Mouse (Mus musculus) layer of hippocampus, adult 18-20 months (tissue): ENCODE data around the gene Tmem38b. TPM values are rescaled to one million over a fixed set of nuclear protein-coding genes. Genes with fewer than 3 reads are reported as not detected.
A peak's percentile ranks its signal among the peaks of the same experiment; 100 is the strongest.

Experiments used
- DNase-seq, 2 experiments: peaks; one replicate each; pipeline ENCODE4 v3.0.0; 2022; ENCODE audit warnings: low spot score in 2 of 2
- total RNA-seq, 2 experiments: library from RNA; stranded (reverse); gene quantifications; 2 replicates each; pipeline ENCODE4 v1.2.3; 2021

Tmem38b gene
- total RNA-seq, 2 experiments from 2014 or later = 16.9 to 19.1 TPM

DNA sequence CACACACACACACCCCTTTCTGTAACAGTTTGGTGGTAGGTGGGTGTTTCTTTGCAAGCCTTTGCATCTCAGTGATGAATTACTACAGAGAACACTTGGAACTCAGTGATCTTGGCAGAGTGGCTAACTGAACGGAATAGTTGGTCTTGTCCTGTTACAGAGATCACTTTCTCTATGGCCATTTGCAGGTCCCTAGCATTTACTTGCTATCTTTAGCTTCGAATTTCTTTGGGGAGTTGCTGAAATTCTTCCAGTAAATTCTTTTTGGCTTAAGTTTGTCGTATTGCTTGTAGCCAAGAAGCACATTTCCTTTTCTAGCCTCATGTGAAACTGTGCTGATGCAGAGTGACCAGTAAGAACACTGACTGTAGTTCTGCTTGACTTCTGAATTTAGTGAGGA, 3.1 kb downstream of the Tmem38b start:
- DNase-seq = no peak

DNA sequence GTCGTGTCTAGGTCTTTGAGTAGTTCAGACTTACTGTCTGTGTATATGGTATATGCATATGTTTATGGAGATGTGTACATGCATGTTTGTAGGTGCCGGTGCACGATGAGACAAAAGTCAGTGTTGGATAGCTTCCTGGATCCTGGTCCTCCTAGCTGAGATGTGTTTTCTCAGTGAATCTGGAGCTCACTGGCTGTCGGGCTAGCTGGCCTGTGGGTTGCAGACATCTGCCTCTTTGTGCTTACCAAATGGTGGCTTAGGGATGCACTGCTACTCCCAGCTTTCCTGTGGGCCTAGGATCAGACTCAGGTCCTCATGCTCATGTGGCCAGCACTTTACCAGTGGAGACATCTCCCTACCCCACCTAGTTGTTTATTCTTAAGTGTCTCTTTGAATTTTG, 4.2 kb downstream of the Tmem38b start:
- DNase-seq = peak; percentile 30 to 51

DNA sequence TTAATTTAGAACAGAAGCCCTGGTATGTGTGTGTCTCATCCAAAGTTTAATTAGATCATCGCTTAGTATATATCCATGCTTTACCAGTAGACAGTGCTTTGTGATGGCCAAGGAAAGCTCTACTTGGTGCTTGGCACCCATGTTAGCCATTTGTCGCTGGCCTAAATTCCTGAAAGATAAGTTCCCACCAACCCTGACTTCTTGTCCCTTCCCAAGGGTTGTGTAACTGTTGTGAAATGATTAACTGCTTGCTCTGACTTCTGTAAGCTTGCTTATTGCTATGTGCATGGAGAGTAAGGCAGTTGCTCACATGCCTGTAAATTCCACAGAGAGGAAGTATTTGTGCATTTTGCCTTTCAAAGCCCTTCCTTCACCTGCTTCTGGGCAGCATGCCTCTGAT, 4.7 kb downstream of the Tmem38b start:
- DNase-seq = no peak

DNA sequence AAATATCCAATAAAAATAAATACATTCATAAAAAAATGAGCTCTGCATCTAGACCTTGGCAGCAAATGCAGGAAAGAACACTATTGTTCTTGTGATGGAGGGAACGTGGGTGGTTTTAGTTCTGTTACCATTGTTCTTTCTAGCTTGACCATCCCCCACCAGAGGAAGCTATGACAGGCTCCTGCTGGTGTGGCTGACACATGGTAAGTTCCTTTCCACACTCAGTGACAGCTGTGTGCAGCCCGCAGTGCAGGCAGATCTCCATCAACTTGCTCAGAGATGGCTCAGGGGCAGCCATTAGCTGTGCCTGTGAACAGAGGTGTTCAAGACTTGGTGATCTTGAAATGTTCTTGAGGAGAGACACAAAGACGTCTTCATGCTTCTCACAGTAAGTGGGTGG, 6.5 kb downstream of the Tmem38b start:
- DNase-seq = peak; percentile 46 to 80

DNA sequence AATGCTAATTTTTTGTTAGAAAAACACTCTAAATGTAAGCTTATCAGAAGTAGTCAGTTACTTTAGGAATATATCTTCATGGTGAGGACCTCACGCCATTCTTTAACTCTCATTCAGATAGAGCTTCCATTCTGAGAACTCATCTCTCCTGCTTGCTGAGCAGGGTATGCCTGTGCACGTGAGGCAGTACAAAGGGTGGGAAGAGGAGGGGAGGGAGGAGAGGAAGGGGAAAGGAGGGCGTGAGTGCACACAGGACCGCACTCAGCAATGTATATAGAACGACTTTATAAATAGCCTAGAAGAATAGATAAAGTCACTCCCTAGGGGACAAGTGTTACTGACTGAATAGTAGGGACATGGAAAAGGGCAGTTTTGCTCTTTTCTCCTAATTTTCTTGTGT, 11.1 kb downstream of the Tmem38b start:
- DNase-seq = no peak

DNA sequence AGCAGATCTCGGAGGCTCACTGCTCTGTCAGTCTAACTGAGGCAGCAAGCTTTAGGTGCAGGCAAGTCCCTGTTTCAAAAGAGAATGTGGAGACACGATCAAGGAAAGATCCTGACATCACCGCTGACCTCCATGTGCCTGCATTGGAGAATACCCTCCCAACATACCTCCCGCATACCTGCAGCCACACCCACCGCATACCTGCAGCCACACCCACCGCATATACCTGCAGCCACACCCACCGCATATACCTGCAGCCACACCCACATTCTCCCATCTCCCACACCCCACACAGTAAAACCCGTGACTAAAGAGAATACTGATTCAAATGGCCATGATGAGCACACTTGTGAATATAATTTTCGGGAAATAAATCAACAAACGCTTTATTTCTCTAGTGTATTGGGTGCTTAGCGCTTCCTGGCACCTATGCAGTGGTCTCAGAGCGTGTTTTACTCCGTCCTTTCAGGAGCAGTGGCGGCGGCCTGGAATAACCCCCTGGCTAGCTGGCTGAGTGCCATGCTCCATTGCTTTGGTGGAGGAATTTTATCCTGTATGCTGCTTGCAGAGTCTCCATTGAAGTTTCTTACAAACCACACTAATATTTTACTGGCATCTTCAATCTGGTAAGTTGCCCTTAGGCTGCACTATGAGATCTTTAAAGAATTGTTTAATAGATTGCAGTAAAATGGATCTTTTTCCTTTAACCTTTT, 14.5 kb downstream of the Tmem38b start:
- DNase-seq = no peak

DNA sequence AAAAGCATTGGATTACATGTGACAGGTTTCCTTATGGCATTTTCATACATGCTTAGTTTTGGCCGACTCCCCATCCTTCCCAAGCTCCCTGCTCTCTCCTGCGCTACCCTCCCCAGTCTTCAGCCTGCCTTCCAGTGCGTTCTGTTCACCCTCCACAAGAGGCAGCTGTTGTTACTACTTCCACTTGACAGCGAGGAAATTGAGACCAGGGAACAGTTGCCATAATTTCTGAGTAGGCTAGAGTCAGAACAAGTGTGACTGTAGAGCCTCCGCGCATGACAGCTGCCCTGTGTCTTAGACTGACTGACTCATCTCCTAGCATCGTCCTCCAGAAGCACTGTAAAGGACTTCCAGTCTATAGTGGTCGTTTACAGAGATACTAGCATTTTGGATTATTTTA, 17.7 kb downstream of the Tmem38b start:
- peak; percentile 32 to 68 for DNase-seq

DNA sequence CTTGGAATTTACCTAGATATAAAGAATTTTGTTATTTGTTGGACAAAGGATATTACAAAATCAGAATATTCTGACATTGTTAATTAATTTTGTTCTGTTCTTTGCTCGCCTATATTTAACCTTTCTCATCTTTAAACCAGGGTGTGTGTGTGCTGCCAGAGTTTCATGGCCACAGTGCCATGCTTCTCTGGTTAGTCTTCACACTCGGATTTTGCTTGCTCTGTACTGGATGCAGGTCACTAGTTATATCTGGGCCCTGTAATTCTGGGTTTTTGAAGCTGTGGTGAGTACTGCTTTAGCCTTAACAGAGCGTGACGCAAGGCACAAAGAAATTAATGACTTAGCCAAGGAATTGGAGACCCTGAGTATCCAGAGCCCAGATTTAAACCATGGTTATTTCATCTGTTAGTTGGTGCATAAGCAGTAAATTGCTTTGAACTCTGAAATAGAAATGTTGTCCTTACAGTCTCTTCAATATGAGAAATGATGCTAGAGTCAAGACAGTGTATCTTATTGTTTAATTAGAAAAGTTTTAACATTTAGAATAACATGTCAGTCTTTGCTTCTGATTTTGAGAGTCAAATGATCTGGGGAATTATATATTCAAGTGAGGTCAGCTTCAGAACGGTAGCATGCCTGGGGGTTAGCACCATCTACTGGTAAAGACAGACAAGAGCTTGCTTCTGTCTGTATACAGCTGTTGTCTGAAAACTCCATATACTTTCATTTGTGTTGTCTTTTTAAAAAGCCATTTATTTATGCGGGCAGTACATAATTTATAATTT, 19.2 kb downstream of the Tmem38b start:
- peak in 1 of 2 experiments; percentile 68 for DNase-seq

DNA sequence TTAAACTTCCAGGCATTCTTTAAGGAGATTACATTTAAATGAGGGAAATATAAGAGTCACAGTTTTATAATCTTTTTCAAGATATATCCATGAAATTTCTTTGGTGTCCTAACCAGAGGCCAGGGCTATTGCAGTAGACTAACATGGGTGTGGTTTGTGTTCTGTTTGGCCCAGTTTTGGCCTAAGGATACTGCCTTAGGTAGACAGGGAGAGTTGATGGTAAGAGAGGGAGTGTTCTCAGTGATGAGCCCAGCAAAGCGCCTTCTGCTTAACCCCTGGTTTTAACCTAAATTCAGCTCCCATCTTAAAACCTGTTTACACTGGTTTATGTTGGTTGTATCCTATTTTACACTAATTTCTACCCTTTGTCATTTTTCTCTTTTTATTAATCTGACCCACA, 19.8 kb downstream of the Tmem38b start:
- DNase-seq = no peak

DNA sequence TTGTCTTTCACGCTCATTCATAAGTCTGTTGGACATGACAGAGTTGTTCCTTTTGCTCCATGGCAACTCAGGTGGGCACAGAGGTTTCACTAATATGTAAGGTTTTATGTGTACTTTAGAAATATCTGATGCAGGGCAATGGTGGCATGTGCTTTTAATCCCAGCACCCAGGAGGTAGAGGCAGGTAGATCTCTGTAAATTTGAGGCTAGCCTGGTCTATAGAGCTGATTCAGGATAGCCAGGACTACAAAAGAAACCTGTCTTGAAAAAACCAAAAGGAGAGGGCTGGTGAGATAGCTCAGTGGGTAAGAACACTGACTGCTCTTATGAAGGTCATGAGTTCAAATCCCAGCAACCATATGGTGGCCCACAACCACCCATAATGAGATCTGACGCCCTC, 20.5 kb downstream of the Tmem38b start:
- DNase-seq = no peak

DNA sequence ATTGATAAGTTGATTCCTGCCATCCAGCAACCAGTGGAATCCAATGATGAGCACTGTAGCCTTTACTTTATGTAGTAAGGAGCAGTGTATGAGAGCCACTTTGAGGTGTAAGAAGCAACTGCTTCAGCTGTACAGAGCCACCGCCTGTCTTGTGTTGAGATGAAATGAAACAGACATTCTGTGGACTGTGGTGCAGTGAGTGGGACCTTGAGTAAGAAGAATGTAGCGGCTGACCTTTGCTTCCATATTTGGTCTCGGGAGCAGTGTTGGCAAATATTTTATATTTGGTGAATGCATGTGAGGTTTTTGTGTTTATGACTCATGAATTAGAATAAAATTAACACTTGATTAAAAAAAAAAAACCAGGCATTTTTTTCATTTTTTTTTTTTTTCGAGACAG, 21.7 kb downstream of the Tmem38b start:
- no peak for DNase-seq

DNA sequence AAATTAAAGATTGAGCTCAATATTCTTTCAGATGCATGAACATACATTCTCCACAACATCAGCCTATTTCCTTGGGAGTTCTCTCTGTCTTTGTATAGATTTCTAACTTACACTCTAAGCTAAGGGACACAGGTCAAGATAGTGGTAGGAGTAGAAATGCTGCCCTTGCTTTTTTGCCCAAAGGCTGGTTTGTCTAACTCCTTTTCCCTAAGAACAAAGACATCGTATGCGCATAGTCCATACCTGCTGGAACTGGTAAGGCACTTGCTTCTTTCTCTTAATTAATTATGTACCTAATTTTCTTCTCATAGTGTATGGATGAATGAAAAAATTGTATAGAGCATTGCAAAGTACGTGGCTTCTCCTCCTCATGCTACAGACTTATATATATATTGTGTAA, 22.5 kb downstream of the Tmem38b start:
- DNase-seq = no peak

DNA sequence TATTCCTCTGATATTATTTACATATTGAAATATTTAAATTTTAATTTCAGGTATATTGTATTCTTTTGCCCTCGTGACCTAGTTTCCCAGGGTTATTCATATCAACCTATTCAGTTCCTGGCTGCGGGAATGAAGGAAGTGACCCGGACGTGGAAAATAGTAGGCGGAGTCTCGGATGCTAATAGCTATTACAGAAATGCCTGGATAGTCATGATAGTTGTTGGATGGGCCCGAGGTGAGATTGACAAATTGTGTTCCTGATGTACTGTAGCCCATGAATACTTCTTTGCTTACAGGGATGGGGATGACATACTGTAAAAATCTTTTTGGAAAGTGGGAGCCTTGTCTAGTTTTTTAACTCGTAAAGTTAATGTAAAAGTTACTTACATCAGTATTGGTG, 23.0 kb downstream of the Tmem38b start:
- DNase-seq = no peak

DNA sequence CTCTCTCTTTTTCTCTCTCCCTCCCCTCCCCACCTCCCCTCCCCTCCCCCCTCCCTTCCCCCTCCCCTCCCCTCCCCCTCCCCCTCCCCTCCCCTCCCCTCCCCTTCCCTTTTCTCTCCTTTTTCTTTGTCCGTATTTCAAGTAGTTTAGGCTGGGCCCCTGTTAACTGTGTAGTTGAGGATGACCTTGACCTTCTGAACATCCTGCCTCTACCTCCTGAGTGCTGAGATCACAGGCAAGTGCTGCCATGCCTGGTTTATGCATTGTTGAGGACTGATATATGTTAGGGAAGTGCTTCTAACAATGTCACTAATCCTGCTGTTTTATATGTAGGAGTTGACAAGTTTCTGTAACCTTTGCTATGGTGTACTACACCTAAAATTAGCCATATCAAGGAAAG, 24.0 kb downstream of the Tmem38b start:
- DNase-seq = no peak

DNA sequence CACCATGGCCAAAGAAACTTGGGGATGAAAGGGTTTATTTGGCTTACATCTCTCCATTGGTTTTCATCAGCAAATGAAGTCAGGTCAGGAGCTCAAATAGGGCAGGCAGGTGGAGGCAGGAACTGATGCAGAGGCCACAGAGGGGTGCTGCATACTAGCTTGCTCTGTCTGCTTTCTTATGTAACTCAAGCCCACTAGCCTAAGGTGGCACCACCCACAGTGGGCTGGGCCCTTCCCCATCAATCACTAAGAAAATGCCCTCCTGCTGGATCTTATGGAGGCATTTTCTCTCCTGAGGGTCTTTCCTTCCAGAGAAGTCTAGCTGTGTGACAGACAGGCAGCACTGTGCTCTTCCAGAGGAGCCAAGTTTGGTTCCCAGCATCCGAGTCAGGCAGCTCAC, 27.5 kb downstream of the Tmem38b start:
- no peak for DNase-seq

DNA sequence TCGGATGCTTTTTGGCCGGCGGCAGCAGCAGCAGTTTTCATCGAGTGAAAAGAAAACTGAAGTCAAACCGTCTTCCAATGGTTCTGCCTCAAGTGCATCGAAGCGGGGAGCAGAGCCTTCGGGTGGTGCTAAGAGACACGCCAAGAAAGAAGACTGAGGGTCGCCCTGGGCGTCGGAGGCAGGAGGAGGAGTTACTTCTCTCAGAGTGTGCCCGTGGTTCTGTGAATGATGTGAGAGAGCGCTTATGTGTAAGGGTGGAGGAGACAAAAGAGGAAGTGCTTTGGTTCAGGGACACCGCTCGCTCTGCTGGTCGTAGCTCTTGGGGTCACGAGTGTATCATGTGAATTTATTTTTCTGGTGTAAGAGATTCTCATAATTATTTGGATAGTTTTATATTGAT, 34.1 kb downstream of the Tmem38b start:
- no peak for DNase-seq

DNA sequence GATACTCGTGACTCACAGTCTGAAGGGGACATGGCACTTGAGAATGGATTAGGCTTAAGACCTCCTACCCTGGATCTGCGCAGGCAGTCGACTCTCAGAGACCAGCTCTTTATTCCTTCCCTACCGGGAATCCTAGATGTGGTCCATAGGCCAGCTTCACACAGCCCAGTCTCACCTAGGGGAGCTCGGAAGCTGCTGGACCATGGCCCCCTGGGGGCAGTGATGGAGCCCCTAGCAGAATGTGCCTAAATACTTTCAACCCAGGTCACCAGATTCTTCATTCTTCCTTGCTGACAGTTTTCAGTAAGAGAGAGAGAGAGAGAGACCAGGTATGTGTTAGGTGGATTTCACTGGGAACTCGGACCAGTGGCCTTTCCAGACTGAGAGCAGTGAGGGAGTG, 36.3 kb downstream of the Tmem38b start:
- no peak for DNase-seq

DNA sequence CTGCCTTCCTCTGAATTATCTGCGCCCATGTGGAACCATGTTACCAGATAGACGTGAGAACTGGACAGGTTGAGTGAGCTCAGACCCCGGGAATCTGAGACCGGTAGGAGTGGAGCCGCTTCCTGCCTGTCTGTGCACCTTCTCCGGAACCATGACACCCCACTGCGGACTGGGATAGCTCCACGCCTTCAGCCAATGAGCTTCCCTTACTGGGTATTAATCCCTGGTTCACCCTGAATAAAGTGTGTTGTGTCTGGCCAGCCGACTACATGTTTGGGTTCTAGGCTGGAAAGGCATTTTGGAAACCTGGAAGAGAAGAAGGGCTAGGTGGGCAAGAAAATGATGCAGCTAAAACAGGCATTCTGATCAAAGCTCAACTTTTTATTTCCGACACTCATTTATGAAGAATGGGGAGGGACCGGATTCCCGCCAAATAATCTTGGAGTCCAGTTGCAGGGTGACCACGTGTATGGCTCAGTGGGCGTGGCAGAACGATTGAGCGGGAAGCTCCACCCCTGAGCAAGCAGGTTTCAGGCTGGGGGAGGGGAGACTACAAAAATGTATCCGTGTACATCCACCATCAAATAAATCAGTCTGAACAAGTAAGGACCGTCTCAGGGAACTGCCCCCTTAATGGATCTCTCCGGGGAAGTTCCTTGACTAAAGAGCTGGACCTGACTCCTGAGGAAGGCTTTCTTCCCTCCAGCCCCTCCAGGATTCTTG, 38.4 kb downstream of the Tmem38b start:
- DNase-seq = no peak

DNA sequence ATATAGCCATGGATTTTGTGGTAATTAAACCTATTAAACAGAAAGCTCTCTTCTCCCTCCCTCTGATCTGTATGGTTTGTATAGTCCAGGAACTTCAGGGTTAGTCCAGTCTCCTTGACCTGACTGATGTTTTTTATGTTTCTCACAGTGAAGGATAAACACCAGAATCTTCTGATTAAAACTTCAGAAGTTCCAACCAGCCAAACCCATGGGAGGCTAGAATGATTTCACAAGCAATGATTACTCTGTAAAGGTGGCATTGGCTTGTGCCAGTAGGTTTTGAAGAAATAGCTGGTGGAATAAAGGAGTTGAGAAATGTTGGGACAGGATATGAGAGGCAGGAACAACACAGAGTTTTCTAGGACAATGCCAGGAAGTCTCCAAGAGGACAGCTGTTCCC, 40.6 kb downstream of the Tmem38b start:
- DNase-seq = no peak

DNA sequence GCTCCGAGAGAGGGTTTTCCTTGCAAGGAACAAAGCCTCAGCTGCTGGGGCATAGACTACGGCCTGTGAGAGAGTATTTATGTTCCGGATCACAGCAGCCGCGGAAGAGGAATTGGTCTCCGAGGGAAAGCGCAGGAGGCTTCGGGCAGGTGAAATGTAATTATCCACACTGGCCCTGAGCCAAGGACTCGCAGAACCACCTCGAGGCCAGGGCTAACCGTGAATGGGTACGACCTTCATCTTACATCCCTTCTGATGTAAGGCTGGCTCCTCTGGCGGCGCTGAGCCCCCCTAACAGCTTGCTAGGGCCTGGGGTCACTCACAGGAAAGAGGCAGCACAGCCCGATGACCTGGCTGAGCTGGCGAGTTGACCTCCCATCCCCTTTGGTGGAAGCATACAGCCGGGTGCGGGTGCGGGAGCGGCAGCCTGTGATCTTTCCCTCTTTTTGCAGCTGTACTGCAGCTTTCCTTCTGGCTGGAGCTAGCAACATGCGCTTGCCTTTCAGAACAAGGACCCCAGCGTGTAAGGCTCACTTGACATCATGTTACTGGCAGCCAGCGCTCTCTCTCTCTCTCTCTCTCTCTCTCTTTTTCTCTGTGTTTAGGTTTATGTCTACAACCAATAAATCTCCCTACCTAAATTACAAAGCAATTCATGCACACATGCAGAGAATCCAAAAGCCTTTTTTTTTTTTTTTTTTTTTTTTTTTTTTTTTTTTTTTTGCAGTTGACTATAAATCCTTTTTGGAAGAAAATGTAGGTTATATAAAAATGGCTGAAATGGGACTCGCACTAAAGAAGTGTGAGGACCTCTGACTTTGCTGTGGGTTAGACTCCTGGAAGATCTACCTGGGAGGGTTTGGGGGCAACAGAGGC, 52.9 kb downstream of the Tmem38b start:
- DNase-seq = no peak
